Mouse (Mus musculus) forebrain, embryonic 12.5 days (tissue): ENCODE results near the gene Ece1. TPM values are rescaled to one million over a fixed set of nuclear protein-coding genes. Genes with fewer than 3 reads are reported as not detected.

Source experiments
- ATAC-seq: fragments of 200-750 bp; cut with Nextera tagmentation; 2 replicates; pipeline ENCODE4 v1.8.0; 2017; ENCODE audit warnings: moderate TSS enrichment; ENCODE audit not compliant: low FRiP score
- H3K27ac ChIP-seq: fragments of 300-500 bp; sonication (generic); 2 replicates; pipeline ENCODE4 v1.5.1; 2016; ENCODE audit warnings: mild to moderate bottlenecking
- H3K27me3 ChIP-seq: fragments of 300-500 bp; sonication (generic); 2 replicates; pipeline ENCODE4 v1.6.1; 2016; ENCODE audit warnings: mild to moderate bottlenecking
- H3K36me3 ChIP-seq: fragments of 300-500 bp; sonication (generic); replicated peaks from 2 replicates; pipeline ENCODE4 v1.6.1; 2016; ENCODE audit warnings: mild to moderate bottlenecking
- H3K4me1 ChIP-seq: fragments of 300-500 bp; sonication (generic); 2 replicates; pipeline ENCODE4 v1.6.1; 2016
- H3K4me2 ChIP-seq: fragments of 300-500 bp; sonication (generic); 2 replicates; pipeline ENCODE4 v1.6.1; 2016; ENCODE audit warnings: mild to moderate bottlenecking, moderate library complexity
- H3K4me3 ChIP-seq: fragments of 300-500 bp; sonication (generic); replicated peaks from 2 replicates; pipeline ENCODE4 v1.5.1; 2016; ENCODE audit warnings: mild to moderate bottlenecking
- H3K9ac ChIP-seq: fragments of 300-500 bp; sonication (generic); 2 replicates; pipeline ENCODE4 v1.6.1; 2016; ENCODE audit warnings: mild to moderate bottlenecking
- H3K9me3 ChIP-seq: fragments of 300-500 bp; sonication (generic); 2 replicates; pipeline ENCODE4 v1.6.1; 2016
- WGBS: fragments of 180-500 bp; shearing (Covaris S2); methylation state at CpG from one replicate; pipeline ENCODE4 v1.1.7; 2016; 5-methylcytosine and 5-hydroxymethylcytosine counted together
- polyA plus RNA-seq: library from polyadenylated mRNA; unstranded; fragments of >200 nt; fragmentation: Nextera tagmentation; extraction: Ambion mirVana; gene quantifications from 2 replicates; pipeline ENCODE4 v1.2.1, GENCODE M21; 2016

The Ece1 gene
- polyA plus RNA-seq, 1 experiment from 2014 or later, result 18.3 TPM

DNA sequence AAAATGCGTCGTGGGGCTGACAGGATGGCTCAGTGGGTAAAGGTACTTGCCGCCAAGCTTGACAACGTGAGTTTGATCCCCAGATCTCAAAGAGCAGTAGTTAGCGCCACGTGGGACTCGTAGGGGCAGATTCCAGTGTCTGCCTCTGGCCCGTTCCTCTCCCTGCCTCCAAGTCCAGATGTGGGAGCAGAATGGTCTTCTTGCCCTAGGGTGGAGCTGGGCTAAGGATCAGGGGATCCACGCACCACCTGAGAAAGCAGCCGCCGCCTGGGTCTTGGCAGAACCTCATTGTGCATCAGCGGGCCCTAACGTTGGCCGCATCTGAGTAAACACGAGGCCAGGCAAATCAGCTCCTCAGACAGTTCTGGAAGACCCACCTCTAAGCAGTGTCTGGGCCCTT lies 61.0 kb downstream of the Ece1 start:
- Histone ChIP-seq H3K27ac (no peak overlapping the region), H3K4me1 (peaks cover 30% of the 10 kb centered on the region), H3K27me3 (peaks cover 62% of the 10 kb centered on the region), H3K9ac (no peak overlapping the region), H3K4me3 (no peak overlapping the region), H3K36me3 (peaks cover 4% of the 10 kb centered on the region; the same call in 1 of the 2 replicates), H3K9me3 (no peaks in the 10 kb centered on the region), H3K4me2 (no peak overlapping the region)
- ATAC-seq, result no peak
- WGBS, result 90% methylated on average over 15 of the region's 15 CpGs

- H3K36me3 ChIP-seq, result peaks cover 4% of the 10 kb centered on the region; the same call in 1 of the 2 replicates
- H3K27ac ChIP-seq, result no peak overlapping the region
- no peak overlapping the region for H3K4me3 ChIP-seq
- H3K4me1 ChIP-seq, result peaks cover 19% of the 10 kb centered on the region
- ATAC-seq, result no peak
- no peak overlapping the region for H3K4me2 ChIP-seq
- 70% methylated on average over 4 of the region's 4 CpGs for WGBS
- H3K27me3 ChIP-seq, result peaks cover 69% of the 10 kb centered on the region
- no peak overlapping the region for H3K9ac ChIP-seq
- H3K9me3 ChIP-seq, result no peaks in the 10 kb centered on the region
These were observed 63.1 kb downstream of the Ece1 start for GRCm38 (mm10) chr4:137925176-137925575.

GRCm38 (mm10) chr4:137926161-137926560 lies 64.1 kb downstream of the Ece1 start:
- H3K4me1 ChIP-seq, result peaks cover 20% of the 10 kb centered on the region
- H3K4me2 ChIP-seq, result no peak overlapping the region
- H3K9ac ChIP-seq, result no peak overlapping the region
- H3K36me3 ChIP-seq, result peaks cover 4% of the 10 kb centered on the region; the same call in 1 of the 2 replicates
- no peak overlapping the region for H3K4me3 ChIP-seq
- H3K9me3 ChIP-seq, result no peaks in the 10 kb centered on the region
- no peak for ATAC-seq
- 91% methylated on average over 14 of the region's 14 CpGs for WGBS
- peaks cover 63% of the 10 kb centered on the region for H3K27me3 ChIP-seq
- no peak overlapping the region for H3K27ac ChIP-seq

- H3K36me3 ChIP-seq, result 0 out of 2 replicates have a peak, but pooled peaks cover 4% of the 10 kb centered on the region
- no peak overlapping the region for H3K27ac ChIP-seq
- H3K4me2 ChIP-seq, result no peak overlapping the region
- H3K4me3 ChIP-seq, result no peak overlapping the region
- no peak for ATAC-seq
- H3K4me1 ChIP-seq, result peaks cover 27% of the 10 kb centered on the region
- H3K9me3 ChIP-seq, result no peaks in the 10 kb centered on the region
- H3K9ac ChIP-seq, result no peak overlapping the region
- 78% methylated on average over 7 of the region's 7 CpGs for WGBS
- H3K27me3 ChIP-seq, result peaks cover 64% of the 10 kb centered on the region
These were observed 65.1 kb downstream of the Ece1 start for GRCm38 (mm10) chr4:137927136-137927535.

GRCm38 (mm10) chr4:137927741-137928535 lies 65.9 kb downstream of the Ece1 start:
- H3K4me1 ChIP-seq, result peaks cover 34% of the 10 kb centered on the region

GRCm38 (mm10) chr4:137928813-137929212 lies 66.8 kb downstream of the Ece1 start:
- H3K27me3 ChIP-seq, result peaks cover 59% of the 10 kb centered on the region
- H3K4me1 ChIP-seq, result peaks cover 34% of the 10 kb centered on the region
- no peak overlapping the region for H3K27ac ChIP-seq
- no peaks in the 10 kb centered on the region for H3K9me3 ChIP-seq
- 100% methylated on average over 1 of the region's 1 CpGs for WGBS
- 0 out of 2 replicates have a peak, but pooled peaks cover 4% of the 10 kb centered on the region for H3K36me3 ChIP-seq
- no peak overlapping the region for H3K4me2 ChIP-seq
- no peak for ATAC-seq
- no peak overlapping the region for H3K9ac ChIP-seq
- H3K4me3 ChIP-seq, result no peak overlapping the region

More at GRCm38 (mm10) chr4:137927741-137928535, 65.9 kb downstream of the Ece1 start:
- 85% methylated on average over 12 of the region's 12 CpGs for WGBS
- H3K9me3 ChIP-seq, result no peaks in the 10 kb centered on the region
- no peak overlapping the region for H3K4me2 ChIP-seq
- no peak for ATAC-seq
- no peak overlapping the region for H3K27ac ChIP-seq
- 0 out of 2 replicates have a peak, but pooled peaks cover 4% of the 10 kb centered on the region for H3K36me3 ChIP-seq
- no peak overlapping the region for H3K9ac ChIP-seq
- no peak overlapping the region for H3K4me3 ChIP-seq
- peaks cover 66% of the 10 kb centered on the region for H3K27me3 ChIP-seq

- WGBS, result 80% methylated on average over 15 of the region's 15 CpGs
- H3K4me2 ChIP-seq, result no peak overlapping the region
- 0 out of 2 replicates have a peak, but pooled peaks cover 2% of the 10 kb centered on the region for H3K9me3 ChIP-seq
- peaks cover 34% of the 10 kb centered on the region for H3K4me1 ChIP-seq
- peaks cover 8% of the 10 kb centered on the region; the same call in 1 of the 2 replicates for H3K36me3 ChIP-seq
- no peak overlapping the region for H3K27ac ChIP-seq
- no peak for ATAC-seq
- peaks cover 59% of the 10 kb centered on the region for H3K27me3 ChIP-seq
- no peak overlapping the region for H3K4me3 ChIP-seq
- H3K9ac ChIP-seq, result no peak overlapping the region
These were observed 67.4 kb downstream of the Ece1 start for GRCm38 (mm10) chr4:137929341-137930016.

DNA sequence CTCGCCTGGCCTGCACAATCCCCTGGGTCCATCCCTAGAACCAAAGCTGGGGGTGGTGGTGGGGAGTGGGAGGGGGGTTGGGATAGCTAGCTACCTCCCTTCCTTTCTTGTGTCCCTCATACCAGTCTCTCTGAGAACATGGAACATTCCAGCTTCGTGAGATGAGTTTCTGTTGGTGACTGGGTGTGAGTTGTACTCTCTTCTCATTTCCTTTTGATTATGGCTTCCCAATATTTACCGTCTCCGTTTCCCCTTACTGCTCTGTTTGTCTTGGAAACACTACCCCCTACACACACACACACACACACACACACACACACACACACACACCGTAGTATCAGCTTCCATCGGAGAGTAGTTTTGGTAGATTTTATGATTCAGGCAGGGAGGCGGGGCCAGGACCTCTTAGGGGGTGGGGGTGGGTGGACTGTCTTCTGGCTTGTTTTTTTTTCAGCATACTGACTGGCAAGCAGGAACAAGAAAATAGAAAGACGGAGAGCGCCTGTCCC lies 68.5 kb downstream of the Ece1 start:
- Histone ChIP-seq H3K9me3 (0 out of 2 replicates have a peak, but pooled peaks cover 6% of the 10 kb centered on the region), H3K4me3 (no peak overlapping the region), H3K36me3 (peaks cover 16% of the 10 kb centered on the region; the same call in 1 of the 2 replicates), H3K4me2 (peak overlapping the region; percentile 34), H3K4me1 (peaks cover 34% of the 10 kb centered on the region), H3K27me3 (peaks cover 66% of the 10 kb centered on the region), H3K27ac (peak overlapping the region; percentile 88), H3K9ac (no peak overlapping the region)
- ATAC-seq, result peak; percentile 58
- 13% methylated on average over 9 of the region's 9 CpGs for WGBS

GRCm38 (mm10) chr4:137931009-137931757 lies 69.1 kb downstream of the Ece1 start:
- 16% methylated on average over 18 of the region's 18 CpGs for WGBS
- Histone ChIP-seq H3K4me2 (peak overlapping the region; percentile 34), H3K36me3 (peaks cover 19% of the 10 kb centered on the region; the same call in 1 of the 2 replicates), H3K27me3 (peaks cover 64% of the 10 kb centered on the region), H3K27ac (peak overlapping the region; percentile 88), H3K4me1 (peaks cover 34% of the 10 kb centered on the region), H3K4me3 (no peak overlapping the region), H3K9me3 (0 out of 2 replicates have a peak, but pooled peaks cover 6% of the 10 kb centered on the region), H3K9ac (peak overlapping the region; percentile 34; the same call in 1 of the 2 replicates)
- ATAC-seq, result peak; percentile 78

DNA sequence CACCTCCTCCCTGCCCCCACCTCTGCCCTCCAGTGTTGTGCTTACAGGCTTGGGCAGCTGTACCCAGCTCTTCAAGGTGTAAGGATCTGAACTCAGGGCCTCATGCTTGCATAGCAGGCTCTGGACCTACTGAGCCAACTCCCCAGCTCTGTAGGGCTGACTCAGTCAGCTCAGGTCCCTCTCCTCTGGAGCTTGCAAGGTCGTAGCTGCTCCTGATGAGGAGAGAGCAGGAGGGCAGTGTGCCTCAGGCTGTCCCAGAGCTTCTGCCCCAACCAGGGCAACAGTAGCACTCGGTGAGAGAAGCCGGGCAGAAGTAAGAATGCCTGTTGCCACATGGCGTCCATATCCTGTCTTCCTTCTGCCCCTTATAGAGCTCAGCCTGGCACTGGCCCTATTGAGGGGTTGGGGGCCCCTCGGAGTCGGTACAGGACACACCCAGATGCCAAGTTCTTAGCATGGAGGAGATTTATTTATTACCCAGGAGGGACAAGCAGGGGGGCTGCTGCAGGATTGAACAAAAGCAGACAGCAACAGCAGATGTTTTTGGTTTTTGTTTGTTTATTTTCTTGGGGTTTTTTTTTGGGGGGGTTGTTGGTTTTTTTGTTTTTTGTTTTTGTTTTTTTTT lies 70.6 kb downstream of the Ece1 start:
- Histone ChIP-seq H3K4me3 (no peak overlapping the region), H3K4me1 (peaks cover 34% of the 10 kb centered on the region), H3K4me2 (no peak overlapping the region), H3K36me3 (peaks cover 30% of the 10 kb centered on the region), H3K27ac (no peak overlapping the region), H3K9me3 (0 out of 2 replicates have a peak, but pooled peaks cover 6% of the 10 kb centered on the region), H3K9ac (no peak overlapping the region), H3K27me3 (peaks cover 60% of the 10 kb centered on the region)
- ATAC-seq, result no peak
- whole genome bisulfite sequencing, result 67% methylated on average over 6 of the region's 6 CpGs

GRCm38 (mm10) chr4:137933328-137933727 lies 71.3 kb downstream of the Ece1 start:
- Histone ChIP-seq H3K9me3 (0 out of 2 replicates have a peak, but pooled peaks cover 6% of the 10 kb centered on the region), H3K9ac (no peak overlapping the region), H3K27ac (no peak overlapping the region), H3K36me3 (peaks cover 35% of the 10 kb centered on the region), H3K4me3 (no peak overlapping the region), H3K27me3 (peaks cover 58% of the 10 kb centered on the region), H3K4me1 (peaks cover 34% of the 10 kb centered on the region), H3K4me2 (no peak overlapping the region)
- ATAC-seq, result no peak
- 83% methylated on average over 5 of the region's 5 CpGs for WGBS
